Mouse (Mus musculus): ENCODE data around the gene Dnajb12. TPM values are rescaled to one million over a fixed set of nuclear protein-coding genes. Genes with fewer than 3 reads are reported as not detected.

Dnajb12 gene
- total RNA-seq, 1 experiment from 2014 or later, result 49.5 TPM

Other genes starting within 250 kb of the Dnajb12 start
- gene Micu1, start 177.1 kb upstream of the Dnajb12 start, total RNA-seq (2021), result 51.3 and 59.9 TPM in 2 replicates
- gene Ddit4, start 72.3 kb downstream of the Dnajb12 start, total RNA-seq (2021), result 70.5 and 103 TPM in 2 replicates
- gene Ascc1, start 123.2 kb downstream of the Dnajb12 start, total RNA-seq (2021), result 27.8 and 29.8 TPM in 2 replicates
- gene Anapc16, start 123.6 kb downstream of the Dnajb12 start, total RNA-seq (2021), result 57.5 and 68.8 TPM in 2 replicates
- gene Spock2, start 226.7 kb downstream of the Dnajb12 start, total RNA-seq (2021), result 34.9 and 40.8 TPM in 2 replicates

Measured in adrenal gland, postnatal 14 days (tissue).